Comparison of ENCODE assay signal across 15 mouse cellular contexts in the genomic region with DNA sequence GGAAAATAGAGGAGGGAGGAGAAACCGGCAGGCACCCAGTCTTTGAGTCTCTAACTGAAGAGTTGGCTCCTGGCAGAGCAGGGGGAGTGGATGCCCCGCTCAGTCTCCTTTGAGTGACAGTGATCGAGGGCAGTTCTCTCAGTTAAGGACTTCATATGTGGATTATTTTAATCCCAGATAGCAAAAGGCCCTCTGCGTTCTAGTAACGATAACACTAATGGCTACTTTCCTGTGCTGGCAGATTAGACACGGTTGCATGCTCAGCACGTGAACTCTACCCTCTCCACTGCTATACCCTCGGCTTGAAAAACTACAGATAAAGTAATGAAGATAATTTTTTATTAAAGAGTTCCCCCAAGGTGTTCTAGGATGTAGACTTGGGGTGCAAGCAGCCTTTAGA.
DNase-seq lines count a peak whose midpoint lies in the region; ATAC-seq and TF ChIP-seq lines count a peak whose summit lies in the region.
"Had no signal": no experiment of that assay in that cellular context is flagged by ENCODE, and none has a peak within 500 bp of the region (broad histone marks: within the 10 kb centered on the region; RNA-seq: fewer than 3 reads in every experiment).

No protein-coding gene starts in this region.

- no peak for ATAC-seq in heart, embryonic 13.5 days (ENCODE audit: extremely low read depth, insufficient number of reproducible peaks, low FRiP score, low TSS enrichment)
- ATAC-seq in liver, embryonic 15.5 days (ENCODE audit: insufficient read depth): peak; percentile 76
- ATAC-seq: forebrain, embryonic 14.5 days had no signal

- peak overlapping the region; percentile 56 for H3K9ac ChIP-seq in heart, embryonic 13.5 days
- no peak overlapping the region for H3K9ac ChIP-seq in liver, embryonic 15.5 days
- H3K9ac ChIP-seq: intestine, embryonic 15.5 days; neural tube, embryonic 13.5 days had no signal

- peak overlapping the region; percentile 78 for H3K27ac ChIP-seq in heart, embryonic 13.5 days (replicated peaks)
- peak overlapping the region; percentile 35 for H3K27ac ChIP-seq in brown adipose tissue, adult 24 weeks (replicated peaks; ENCODE audit: low read depth, low read length)
- H3K27ac ChIP-seq in liver, embryonic 15.5 days (replicated peaks): peak overlapping the region; percentile 61
- H3K27ac ChIP-seq: intestine, embryonic 15.5 days; neural tube, embryonic 13.5 days had no signal

- DNase-seq in heart, postnatal 10 days: no peak
- no peak for DNase-seq in B cell, adult 2 months
- no peak for DNase-seq in urinary bladder, postnatal 10 days (ENCODE audit: low spot score)
- DNase-seq in c-Kit-positive CD71-positive TER-119-positive erythroid progenitor cells, embryonic 14.5 days (ENCODE audit: low spot score): no peak
- DNase-seq: cerebellum, adult 2 months; kidney, postnatal 10 days; left cerebral cortex, postnatal 4 days; thymus, adult 18-20 months had no signal

- no peak for TF ChIP-seq CTCF in E14TG2a.4 (conservative IDR thresholded peaks at IDR 0.05; ENCODE audit: low read length)

- peaks cover 75% of the 10 kb centered on the region for H3K4me1 ChIP-seq in heart, embryonic 13.5 days
- H3K4me1 ChIP-seq in E14TG2a.4 (replicated peaks; ENCODE audit: low read depth, low read length): peaks cover 86% of the 10 kb centered on the region
- H3K4me1 ChIP-seq in brown adipose tissue, adult 24 weeks (ENCODE audit: control insufficient read depth, insufficient read depth, insufficient read length, low read length): peaks cover 30% of the 10 kb centered on the region
- peaks cover 33% of the 10 kb centered on the region for H3K4me1 ChIP-seq in liver, embryonic 15.5 days (replicated peaks)

- 0 out of 2 replicates have a peak, but pooled peaks cover 5% of the 10 kb centered on the region for H3K36me3 ChIP-seq in heart, embryonic 13.5 days
- 0 out of 2 replicates have a peak, but pooled peaks cover 3% of the 10 kb centered on the region for H3K36me3 ChIP-seq in E14TG2a.4 (ENCODE audit: insufficient read depth, low read length)
- H3K36me3 ChIP-seq in liver, embryonic 15.5 days (replicated peaks): no peaks in the 10 kb centered on the region
- H3K36me3 ChIP-seq: intestine, embryonic 15.5 days; neural tube, embryonic 13.5 days had no signal

- intact Hi-C loops in heart, postnatal 10 days (cut with DNase I): loop anchor here (2.0 kb wide), 1 partner anchor 19 kb away; no protein-coding TSS in a partner anchor

- H3K4me2 ChIP-seq in heart, embryonic 13.5 days: peak overlapping the region; percentile 28
- H3K4me2 ChIP-seq in liver, embryonic 15.5 days: peak overlapping the region; percentile 37
- H3K4me2 ChIP-seq: intestine, embryonic 15.5 days; neural tube, embryonic 13.5 days had no signal

- H3K4me3 ChIP-seq in heart, embryonic 13.5 days: no peak overlapping the region
- peak overlapping the region; percentile 45 for H3K4me3 ChIP-seq in E14TG2a.4 (replicated peaks; ENCODE audit: low read length)
- H3K4me3 ChIP-seq in brown adipose tissue, adult 24 weeks (ENCODE audit: insufficient read depth, low read depth, low read length): no peak overlapping the region; the same call in 1 of the 2 replicates
- H3K4me3 ChIP-seq in liver, embryonic 15.5 days (replicated peaks): no peak overlapping the region
- H3K4me3 ChIP-seq: intestine, embryonic 15.5 days; neural tube, embryonic 13.5 days had no signal

- no peaks in the 10 kb centered on the region for H3K9me3 ChIP-seq in heart, embryonic 13.5 days
- 0 out of 2 replicates have a peak, but pooled peaks cover 5% of the 10 kb centered on the region for H3K9me3 ChIP-seq in E14TG2a.4 (ENCODE audit: low read length)
- H3K9me3 ChIP-seq in liver, embryonic 15.5 days (replicated peaks): no peaks in the 10 kb centered on the region
- H3K9me3 ChIP-seq: intestine, embryonic 15.5 days; neural tube, embryonic 13.5 days had no signal

- H3K27me3 ChIP-seq in heart, embryonic 13.5 days (replicated peaks): no peaks in the 10 kb centered on the region
- H3K27me3 ChIP-seq in E14TG2a.4 (ENCODE audit: insufficient read depth, low read length): no peaks in the 10 kb centered on the region
- H3K27me3 ChIP-seq in liver, embryonic 15.5 days: no peaks in the 10 kb centered on the region
- H3K27me3 ChIP-seq: intestine, embryonic 15.5 days; neural tube, embryonic 13.5 days had no signal

- 12% methylated on average over 8 of the region's 8 CpGs for WGBS in heart, embryonic 13.5 days
- WGBS in liver, embryonic 15.5 days (ENCODE audit: insufficient replicate concordance): 16% methylated on average over 8 of the region's 8 CpGs
